Mouse (Mus musculus): ENCODE data around the gene Col9a2.
"Not testable (repeated sequence)": the region's sequence is repeated elsewhere in the genome, so short reads cannot be mapped to it uniquely, and the experiment has no call there.

Col9a2 gene

GRCm38 (mm10) chr4:121023464-121023863 is 15.7 kb upstream of the Col9a2 start:
- no peak for DNase-seq

- peak; percentile 70 for DNase-seq
Observed at GRCm38 (mm10) chr4:121023941-121024340, 15.2 kb upstream of the Col9a2 start.

GRCm38 (mm10) chr4:121025681-121026080 is 13.5 kb upstream of the Col9a2 start:
- DNase-seq = no peak

GRCm38 (mm10) chr4:121028146-121028545 is 11.0 kb upstream of the Col9a2 start:
- DNase-seq = no peak

- peak; percentile 60 for DNase-seq
Observed at GRCm38 (mm10) chr4:121028659-121029392, 10.4 kb upstream of the Col9a2 start.

GRCm38 (mm10) chr4:121029632-121030031 is 9.6 kb upstream of the Col9a2 start:
- DNase-seq = no peak

GRCm38 (mm10) chr4:121031440-121031839 is 7.7 kb upstream of the Col9a2 start:
- DNase-seq = no peak

- no peak for DNase-seq
Observed at GRCm38 (mm10) chr4:121033006-121033405, 6.2 kb upstream of the Col9a2 start.

GRCm38 (mm10) chr4:121040323-121040722 is 1.1 kb downstream of the Col9a2 start:
- DNase-seq = no peak

GRCm38 (mm10) chr4:121040897-121041671 is 1.9 kb downstream of the Col9a2 start:
- peak; percentile 49 for DNase-seq

GRCm38 (mm10) chr4:121042472-121042871 is 3.3 kb downstream of the Col9a2 start:
- no peak for DNase-seq

- DNase-seq = no peak
Observed at GRCm38 (mm10) chr4:121042946-121043345, 3.8 kb downstream of the Col9a2 start.

GRCm38 (mm10) chr4:121051863-121052262 is 12.7 kb downstream of the Col9a2 start:
- no peak for DNase-seq

GRCm38 (mm10) chr4:121052454-121053323 is 13.5 kb downstream of the Col9a2 start:
- DNase-seq = no peak

GRCm38 (mm10) chr4:121056342-121056741 is 17.2 kb downstream of the Col9a2 start:
- no peak for DNase-seq

- no peak for DNase-seq
Observed at GRCm38 (mm10) chr4:121057032-121057431, 17.8 kb downstream of the Col9a2 start.

GRCm38 (mm10) chr4:121059218-121059617 is 20.0 kb downstream of the Col9a2 start:
- DNase-seq = not testable (repeated sequence)

GRCm38 (mm10) chr4:121065336-121065735 is 26.2 kb downstream of the Col9a2 start:
- DNase-seq = no peak

- no peak for DNase-seq
Observed at GRCm38 (mm10) chr4:121074250-121074649, 35.1 kb downstream of the Col9a2 start.

- DNase-seq = peak; percentile 81
Observed at GRCm38 (mm10) chr4:121077915-121078646, 38.9 kb downstream of the Col9a2 start.

- DNase-seq = no peak
Observed at GRCm38 (mm10) chr4:121080395-121080794, 41.2 kb downstream of the Col9a2 start.

- no peak for DNase-seq
Observed at GRCm38 (mm10) chr4:121084506-121084905, 45.3 kb downstream of the Col9a2 start.
